Mouse (Mus musculus) megakaryocyte-erythroid progenitor cell, adult 5-6 weeks (primary cell): ENCODE data around the gene Gm20715. TPM values are rescaled to one million over a fixed set of nuclear protein-coding genes. Genes with fewer than 3 reads are reported as not detected.
A peak's percentile ranks its signal among the peaks of the same experiment; 100 is the strongest.
"Not testable (repeated sequence)": the region's sequence is repeated elsewhere in the genome, so short reads cannot be mapped to it uniquely, and the experiment has no call there.

Experiments used
- ATAC-seq: replicated peaks from 2 replicates; pipeline ENCODE4 v1.8.0; 2016; ENCODE audit warnings: mild to moderate bottlenecking, inconsistent platforms; ENCODE audit not compliant: severe bottlenecking, poor library complexity, low FRiP score, low TSS enrichment
- total RNA-seq, 2 experiments: library from RNA; stranded (forward) in 1 of 2; stranded (reverse) in 1 of 2; fragments of 200-1000, 215-1000 nt in 1 of 2; fragments of >200 nt in 1 of 2; fragmentation: Nextera tagmentation in 1 of 2; gene quantifications; 2 replicates each; pipeline ENCODE4 v1.2.3; 2014 to 2017

Gm20715 gene
- total RNA-seq (2014; fragmentation: Nextera tagmentation) (not detected in 2 replicates), total RNA-seq (2017) (not detected in 2 replicates)

DNA sequence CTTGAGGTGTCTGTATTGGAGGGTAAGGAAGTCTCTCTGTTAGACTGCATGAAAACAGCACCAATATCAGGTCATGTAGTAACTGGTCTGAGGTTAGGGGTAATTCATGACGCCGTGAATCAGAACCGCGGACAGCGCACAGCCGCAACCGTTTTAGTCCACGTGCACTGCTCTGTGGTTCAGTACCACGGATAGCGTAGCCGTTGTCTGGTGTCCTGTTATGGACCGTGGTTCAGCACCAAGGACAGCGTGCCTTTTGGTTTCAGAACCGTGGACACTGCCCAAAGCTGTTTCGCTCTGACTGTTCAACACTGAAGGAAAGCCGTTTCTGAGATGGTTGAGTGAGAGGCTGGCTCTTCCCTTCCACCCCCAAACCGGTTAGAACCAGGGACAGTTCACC, at the start of gene Gm20715:
Gm20715 (plus strand) TSS at position 235 of the 400 bp plus-strand sequence.
- ATAC-seq = peak; percentile 99

DNA sequence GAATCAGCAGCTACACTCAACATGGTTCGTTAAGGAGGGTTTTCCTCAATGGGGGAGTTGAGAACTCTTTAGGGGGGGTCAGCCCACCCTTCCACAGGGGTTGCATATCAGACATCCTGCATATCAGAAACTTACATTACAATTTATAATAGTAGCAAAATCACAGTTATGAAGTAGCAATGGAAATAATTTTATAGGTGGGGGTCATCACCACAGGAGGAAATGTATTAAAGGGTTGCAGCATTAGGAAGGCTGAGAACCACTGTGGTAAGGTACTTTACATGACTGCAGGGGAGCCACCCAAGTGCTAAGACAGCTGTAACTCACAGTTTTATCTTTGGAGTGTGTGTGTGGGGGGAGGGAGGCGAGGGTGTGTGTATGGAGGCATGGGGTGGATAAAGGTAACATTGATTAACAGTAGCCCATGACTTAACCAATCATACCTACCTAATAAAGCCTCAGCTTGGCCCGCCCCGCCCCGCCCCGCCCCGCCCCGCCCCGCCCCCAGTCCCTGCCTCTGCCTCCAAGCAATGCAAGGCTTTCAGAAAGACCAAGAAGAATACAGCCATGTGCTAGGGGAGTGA, 49.5 kb upstream of the Gm20715 start:
- peak; percentile 4; the same call in 1 of the 2 replicates for ATAC-seq

DNA sequence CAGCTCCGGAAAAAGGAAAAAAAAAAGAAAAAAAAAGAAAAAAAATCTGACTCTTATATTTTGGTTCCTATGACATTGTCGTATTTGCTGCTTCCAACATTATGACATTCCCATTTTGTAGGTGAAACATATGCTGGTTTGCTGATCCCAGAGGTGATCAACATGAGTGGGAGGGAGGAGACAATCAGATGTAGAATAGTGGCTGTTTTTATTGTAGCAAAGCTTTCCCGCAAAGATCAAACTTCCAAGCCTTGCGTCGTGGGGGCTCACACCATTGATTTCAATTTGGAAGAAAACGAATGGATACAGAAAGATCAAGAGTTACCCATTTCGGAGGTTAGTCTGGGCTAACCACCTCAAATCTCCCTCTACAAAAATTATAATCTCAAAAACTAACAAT, 48.3 kb upstream of the Gm20715 start:
- no peak for ATAC-seq

DNA sequence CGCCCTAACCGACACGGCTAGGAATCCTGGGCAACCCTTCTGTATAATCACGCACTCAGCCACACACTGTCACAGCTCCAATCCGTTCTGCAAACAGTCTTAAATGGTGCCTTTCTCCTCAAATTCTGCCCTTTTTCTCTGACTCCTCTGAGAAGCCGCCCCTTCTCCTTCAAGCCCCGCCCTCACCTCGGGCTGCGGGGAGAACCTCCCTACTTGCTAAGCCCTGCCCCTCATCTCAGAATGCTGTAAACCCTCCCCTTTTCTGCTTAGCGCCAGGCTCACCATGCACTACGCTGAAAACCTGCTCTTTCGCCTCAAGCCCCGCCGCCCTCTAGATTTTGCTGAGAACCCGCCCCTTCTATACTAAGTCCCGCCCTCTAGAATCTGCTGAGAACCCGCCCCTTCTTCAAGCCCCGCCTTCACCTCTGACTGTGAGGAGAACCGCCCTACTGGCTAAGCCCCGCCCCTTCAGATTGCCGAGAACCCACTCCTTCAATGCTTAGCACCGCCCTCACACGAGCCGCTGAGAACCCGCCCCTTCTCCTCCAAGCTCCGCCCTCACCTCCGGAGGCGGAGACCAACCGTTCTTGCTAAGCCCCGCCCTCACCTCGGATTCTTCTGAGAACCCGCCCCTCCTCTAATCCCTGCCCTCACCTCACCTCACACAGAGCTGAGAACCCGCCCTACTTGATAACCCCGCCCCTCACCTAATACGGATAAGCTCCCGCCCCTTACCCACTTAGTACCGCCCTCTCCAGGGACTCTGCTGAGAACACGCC, 47.6 kb upstream of the Gm20715 start:
- peak; percentile 78 for ATAC-seq

DNA sequence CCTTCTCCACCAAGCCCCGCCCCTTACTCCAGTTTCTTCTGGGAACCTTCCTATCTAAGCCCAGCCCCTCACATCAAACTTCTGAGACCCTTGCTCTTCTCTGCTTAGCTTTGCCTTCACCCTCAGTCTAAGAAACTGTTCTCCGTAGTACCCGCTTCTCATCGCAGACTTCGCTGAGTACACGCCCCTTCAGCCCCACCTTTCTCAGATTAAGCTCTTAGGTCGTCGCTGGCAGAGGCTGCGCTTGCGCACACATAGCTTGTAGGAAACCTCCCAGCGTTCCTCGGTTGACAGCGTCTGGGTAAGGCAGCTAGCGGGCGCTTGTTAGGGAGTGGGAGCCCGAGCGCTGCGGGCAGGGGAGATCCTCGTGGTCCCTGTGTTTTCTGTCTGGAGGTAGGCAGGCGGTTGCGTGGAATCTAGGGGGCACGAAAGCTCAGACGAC, 47.0 kb upstream of the Gm20715 start, which contains the start of gene Zfp78:
Zfp78 (plus strand) TSS at position 234 of the 442 bp plus-strand sequence.
- ATAC-seq = peak; percentile 75

DNA sequence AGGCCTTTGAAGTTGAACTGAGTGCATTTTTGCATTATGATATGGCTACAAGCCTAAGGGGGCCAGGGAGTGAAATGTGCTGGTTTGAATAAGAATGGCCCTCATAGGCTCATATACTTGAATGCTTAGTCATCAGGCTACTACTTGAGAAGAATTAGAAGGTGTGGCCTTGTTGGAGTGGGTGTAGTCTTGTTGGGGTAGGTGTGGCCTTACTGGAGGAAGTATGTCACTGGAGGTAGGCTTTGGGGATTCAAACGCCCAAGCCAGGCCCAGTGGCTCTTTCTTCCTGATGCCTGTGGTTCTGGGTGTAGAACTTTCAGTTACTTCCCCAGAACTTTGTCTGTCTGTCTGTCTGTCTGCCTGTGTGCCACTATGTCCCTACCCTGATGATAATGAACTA, 45.3 kb upstream of the Gm20715 start:
- no peak for ATAC-seq

DNA sequence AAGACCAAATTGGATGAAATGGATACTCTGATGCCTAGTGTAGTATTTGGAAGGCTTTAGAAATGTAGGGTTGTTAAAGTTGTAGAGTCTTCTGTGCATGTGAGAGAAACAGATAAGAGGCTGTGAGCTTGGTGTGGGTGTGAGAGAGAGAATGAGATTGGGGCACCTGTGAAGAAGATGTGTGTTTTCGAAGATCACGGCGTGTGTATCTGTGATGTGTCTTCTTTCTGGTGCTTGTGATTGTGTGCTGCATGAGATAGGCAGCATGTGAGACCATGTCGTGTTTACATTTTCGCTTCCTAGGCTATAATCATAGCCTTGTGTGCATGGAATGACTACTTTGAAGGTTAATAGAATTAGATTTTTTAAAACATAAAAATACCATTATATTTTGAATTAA, 42.9 kb upstream of the Gm20715 start:
- peak; percentile 26 for ATAC-seq

DNA sequence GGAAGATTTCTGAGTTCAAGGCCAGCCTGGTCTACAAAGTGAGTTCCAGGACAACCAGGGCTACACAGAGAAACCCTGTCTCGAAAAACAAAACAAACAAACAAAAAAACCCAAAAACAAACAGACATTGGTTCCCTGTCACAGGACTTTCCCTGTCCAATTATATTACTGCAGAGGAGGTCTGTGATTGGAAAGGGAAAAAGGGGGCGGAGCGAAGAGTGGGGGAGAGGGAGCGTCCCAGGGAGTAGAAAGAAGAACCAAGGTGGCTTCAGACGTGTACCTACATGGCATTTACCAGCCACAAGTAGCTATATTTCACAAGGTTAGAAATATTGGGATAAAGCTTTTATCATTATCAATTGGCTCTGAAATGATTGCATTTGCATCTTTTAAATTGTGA, 41.9 kb upstream of the Gm20715 start:
- ATAC-seq = not testable (repeated sequence)

DNA sequence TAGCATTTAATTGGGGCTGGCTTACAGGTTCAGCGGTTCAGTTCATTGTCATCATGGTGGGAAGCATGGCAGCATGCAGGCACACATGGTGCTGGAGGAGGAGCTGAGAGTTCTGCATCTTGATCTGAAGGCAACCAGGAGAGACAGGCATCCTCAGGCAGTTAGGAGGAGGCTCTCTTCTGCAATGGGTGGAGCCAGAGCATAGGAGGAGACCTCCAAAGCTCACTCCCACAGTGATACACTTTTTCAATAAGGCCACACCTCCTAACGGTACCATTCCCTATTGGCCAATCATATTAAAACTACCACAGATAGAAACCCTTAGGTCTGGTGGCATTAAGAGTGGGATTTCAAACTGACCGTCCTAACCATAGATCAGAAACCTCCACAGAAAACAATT, 40.6 kb upstream of the Gm20715 start:
- no peak for ATAC-seq

DNA sequence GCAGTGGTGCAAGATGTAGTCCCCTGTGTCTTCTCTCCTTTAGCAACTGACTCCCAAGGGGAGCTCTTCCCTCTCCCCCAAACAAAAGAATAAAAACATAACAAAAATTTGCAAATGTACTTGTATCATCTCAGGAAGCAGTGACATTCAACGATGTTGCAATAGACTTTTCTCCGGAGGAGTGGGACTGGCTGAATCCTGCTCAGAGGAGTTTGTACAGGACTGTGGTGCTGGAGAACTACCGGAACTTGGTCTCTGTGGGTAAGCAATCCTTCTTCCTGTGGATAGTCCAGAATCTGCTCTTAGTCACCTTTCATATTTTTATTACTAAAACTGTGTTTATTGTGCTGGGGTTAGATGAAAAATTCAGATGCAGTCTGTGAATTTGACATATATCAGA, 37.1 kb upstream of the Gm20715 start:
- no peak for ATAC-seq

DNA sequence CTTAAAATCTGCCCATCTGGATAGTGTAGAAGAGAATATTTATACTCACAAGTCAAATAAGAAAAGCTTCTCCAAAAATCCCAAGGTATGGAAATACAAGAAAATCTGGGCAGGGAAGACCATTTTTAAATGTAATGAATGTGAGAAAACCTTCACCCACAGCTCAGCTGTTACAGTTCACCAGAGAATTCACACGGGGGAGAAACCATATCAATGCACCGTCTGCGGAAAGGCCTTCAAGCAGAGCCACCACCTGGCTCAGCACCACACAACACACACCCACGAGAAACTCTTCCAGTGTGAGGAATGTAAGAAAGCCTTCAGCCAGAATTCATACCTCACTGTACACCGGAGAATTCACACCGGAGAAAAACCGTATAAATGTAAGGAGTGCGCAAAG, 31.6 kb upstream of the Gm20715 start:
- ATAC-seq = no peak

DNA sequence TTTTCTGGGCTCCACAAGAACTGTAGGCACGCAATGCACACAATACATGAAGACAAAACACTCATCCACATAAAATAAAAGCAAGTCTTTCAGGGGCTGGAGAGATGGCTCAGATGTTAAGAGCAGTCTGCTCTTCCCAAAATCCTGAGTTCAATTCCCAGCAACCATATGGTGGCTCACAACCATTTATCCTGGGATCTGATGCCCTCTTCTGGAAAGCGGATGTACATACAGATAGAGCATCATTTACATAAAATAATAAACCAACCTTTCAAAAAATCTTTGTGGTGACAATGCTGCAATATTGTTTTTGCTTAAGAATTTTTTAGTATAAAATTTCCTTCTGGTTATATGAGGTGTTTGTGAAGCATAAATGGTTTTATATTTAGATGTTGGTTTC, 28.6 kb upstream of the Gm20715 start:
- ATAC-seq = no peak

DNA sequence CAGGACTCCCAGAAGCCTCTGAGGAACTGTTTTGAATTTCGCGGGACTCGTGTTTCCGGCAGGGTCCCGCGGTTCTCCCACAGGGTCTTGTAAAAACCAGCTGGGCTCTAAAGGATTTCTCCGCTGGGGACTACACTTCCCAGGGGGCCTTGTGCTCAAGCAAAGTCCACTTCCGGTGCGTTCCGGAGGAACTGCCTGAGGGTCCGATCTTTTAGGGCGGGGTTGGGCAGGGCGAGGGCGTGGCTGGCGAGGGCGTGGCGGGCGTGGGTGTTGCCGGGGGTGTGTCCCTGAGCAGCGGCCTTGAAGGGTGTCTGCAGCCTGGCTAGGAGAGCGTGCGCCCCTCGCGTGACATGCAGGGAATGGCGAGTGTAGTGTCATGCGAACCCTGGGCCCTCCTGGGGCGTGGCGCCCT, 27.0 kb upstream of the Gm20715 start, which contains the start of gene Zfp28:
Zfp28 (plus strand) TSS at position 252 of the 412 bp plus-strand sequence.
- ATAC-seq = peak; percentile 99

DNA sequence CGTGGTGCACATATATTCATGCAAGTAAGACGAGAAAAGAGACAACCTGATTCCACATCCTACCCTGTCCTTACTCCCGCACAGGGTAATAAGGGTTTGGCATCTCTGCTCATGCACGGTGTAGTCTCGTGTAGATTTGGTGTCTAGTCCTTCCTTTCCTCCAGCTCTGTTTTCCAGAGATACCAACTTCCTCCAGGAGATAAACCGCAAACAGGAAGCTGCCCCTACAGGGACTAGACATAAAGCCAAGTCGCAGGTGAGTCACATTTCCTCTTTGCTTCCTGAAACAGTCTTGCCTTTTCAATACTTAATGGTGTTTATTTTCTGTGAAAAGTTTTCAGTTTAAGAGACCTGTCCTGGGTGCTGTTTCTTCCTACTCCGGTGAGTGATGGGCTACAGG, 26.1 kb upstream of the Gm20715 start:
- ATAC-seq = no peak

DNA sequence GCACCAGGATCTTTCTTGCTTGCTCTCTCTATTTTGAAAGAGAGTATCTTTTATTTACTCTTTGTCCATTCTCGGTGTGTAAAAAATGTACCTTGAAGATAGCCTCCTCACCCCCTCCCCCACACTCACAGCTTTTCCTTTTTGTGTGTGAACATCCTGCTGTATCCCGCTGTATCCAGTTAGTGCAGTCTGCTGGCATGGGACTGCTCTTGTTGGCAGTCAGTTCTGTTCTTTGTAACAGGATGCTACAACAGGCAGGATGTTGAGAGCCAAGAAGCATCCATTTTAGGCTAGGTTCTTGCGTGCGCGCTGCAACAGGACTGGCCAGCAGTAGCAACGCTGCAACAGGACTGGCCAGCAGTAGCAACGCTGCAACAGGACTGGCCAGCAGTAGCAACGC, 23.1 kb upstream of the Gm20715 start:
- no peak for ATAC-seq

DNA sequence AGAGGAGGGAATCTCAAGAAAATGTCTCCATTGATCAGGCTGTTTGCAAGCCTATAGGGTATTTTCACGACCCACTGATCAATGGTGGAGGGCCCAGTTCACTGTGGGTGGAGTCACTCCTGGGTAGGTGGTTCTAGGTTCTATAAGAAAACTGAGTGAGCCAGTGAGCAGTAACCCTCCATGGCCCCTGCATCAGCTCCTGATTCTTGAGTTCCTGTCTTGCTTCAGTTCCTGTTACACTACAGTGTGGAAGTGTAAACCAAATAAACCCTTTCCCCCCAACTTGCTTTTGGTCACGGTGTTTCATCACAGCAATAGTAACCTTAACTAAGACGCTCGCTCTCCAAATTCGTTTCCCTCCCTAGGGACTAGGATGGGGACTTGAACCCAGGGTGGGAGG, 21.1 kb upstream of the Gm20715 start:
- no peak for ATAC-seq

DNA sequence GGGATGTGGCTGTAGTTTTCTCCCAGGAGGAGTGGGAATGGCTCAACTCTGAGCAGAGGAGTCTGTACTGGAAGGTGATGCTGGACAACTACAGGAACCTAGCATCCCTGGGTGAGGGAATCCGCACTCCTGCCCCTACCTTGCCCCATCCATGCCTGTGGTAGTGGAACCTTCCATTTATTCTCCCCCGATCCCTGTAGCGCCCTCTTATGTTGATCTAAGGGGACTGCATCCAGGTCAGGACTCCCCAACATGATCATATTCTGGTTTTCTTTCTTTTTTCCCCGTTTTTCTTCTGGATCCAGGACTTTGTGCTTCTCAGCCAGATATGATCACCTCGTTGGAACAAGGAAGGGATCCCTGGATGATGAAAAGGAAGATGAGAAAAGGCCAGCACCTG, 20.6 kb upstream of the Gm20715 start:
- no peak for ATAC-seq

DNA sequence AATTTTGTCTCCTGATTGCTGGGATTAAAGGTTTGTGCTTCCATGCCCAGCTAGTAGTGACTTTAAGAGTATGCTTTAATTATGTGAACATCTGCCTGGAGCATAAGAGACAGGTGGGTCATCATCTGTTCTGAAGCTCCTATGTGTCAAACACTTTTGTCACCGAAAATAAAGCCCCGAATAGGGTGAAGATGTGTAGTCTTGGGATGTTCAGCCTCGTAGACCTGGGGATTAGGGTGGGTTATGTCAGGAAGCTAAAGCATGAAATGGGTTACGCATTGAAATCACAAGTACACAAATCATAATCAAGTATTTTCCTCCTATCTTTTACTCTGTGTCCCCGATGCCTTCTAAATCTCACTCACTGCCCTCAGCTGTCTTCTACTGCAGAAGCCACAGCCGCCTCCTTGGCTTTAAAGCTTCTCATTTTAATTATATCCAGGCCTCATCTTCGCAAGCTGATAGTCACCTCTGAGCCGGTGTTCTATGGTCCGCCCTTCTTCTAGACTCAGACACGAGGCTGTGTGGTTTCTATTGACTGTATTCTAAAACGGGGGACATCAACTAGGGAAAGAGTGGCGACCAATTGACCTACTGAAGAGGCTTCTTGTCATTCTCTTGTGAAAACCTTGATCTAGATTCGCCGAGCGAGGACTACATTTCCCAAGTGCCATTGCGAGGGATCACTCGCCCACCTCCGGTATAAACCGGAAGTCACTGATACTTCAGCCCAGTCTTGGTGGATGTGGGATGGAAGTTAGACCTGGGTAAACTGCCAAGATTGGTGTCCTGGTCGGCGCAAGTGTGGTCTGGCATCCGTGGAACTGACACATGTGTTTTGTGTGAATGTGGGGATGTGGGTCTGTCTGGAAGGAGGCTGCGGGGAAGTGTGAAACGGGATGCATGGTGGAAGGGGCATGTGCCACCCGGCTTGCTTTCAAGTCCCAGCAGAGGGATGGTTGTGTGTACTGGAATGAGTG, 11.8 kb upstream of the Gm20715 start, which contains the start of gene Smim17:
Smim17 (plus strand) TSS at position 720 of the 980 bp plus-strand sequence.
- peak; percentile 97 for ATAC-seq

DNA sequence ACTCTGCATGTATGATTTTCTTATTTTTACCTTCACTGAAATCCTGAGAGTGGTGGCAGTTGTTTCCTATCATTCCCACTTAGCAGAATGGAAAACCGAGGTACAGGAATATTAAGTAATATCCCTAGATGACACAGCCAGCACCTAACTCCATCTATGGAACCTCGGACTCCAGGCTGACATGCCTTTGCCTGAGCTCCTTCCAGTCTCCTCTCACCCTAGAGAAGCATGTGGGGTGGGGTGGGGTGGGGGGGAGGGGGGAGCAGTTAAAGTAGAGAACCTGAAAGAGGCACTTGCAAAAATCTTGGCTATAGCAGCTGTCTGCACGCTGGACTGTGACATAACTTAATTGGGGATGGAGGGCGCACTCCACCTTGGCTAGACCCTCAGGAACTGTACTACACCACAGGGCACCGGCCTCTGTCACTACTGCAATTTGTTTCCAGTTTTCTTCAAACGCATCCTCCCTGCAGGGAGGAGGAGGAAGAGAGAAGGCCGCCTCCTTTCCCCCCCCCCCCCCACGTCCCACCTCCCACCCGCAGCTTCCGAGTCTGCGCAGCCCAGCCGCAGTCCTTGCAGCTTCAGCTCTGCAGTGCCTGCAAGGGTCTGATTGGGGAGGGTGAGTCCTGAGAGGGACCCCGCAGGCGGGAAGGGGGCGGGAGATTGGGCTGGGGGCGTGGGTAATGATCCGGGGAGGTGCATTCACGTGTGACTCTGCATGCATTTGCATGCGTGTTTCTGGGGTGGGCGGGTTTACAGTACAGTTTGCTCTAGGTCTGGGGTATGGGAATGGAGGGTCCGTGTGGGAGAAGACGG, 4.8 kb downstream of the Gm20715 start:
- no peak for ATAC-seq
